Mouse (Mus musculus) heart, postnatal 0 days (tissue): ENCODE results near the gene Hydin.

Experiments
- CTCF ChIP-seq: IDR thresholded peaks from 2 replicates; pipeline ENCODE4 v1.5.1; 2016; ENCODE audit warnings: antibody characterized with exemption, control low read depth, low read depth
- EP300 ChIP-seq: IDR thresholded peaks from 2 replicates; pipeline ENCODE4 v1.6.1; 2016; ENCODE audit warnings: antibody characterized with exemption, low read depth

- TF ChIP-seq EP300 (no peak), CTCF (no peak)
Observed at GRCm38 (mm10) chr8:110270659-110271058, 3.9 kb downstream of the Hydin start.
